Mouse (Mus musculus) left cerebral cortex, postnatal 36 days (tissue): ENCODE results near the gene Ecm1. TPM values are rescaled to one million over a fixed set of nuclear protein-coding genes. Genes with fewer than 3 reads are reported as not detected.
"Not testable (repeated sequence)": the region's sequence is repeated elsewhere in the genome, so short reads cannot be mapped to it uniquely, and the experiment has no call there.

Source experiments
- DNase-seq, 2 experiments: peaks; one replicate each; pipeline ENCODE4 v3.0.0; 2021 to 2022; ENCODE audit warnings: low spot score in 2 of 2, mixed read lengths in 1 of 2
- intact Hi-C: fragments of 180-260 bp; cut with DNase I; formaldehyde crosslinking; loops from one replicate; pipeline ENCODE4 v1.15.1; 2025
- microRNA-seq: library from miRNA; unstranded; fragments of <30 nt; microRNA quantifications from one replicate; pipeline ENCODE4 v1.2.0, GENCODE M21; 2022
- total RNA-seq, 2 experiments: library from RNA; stranded (reverse); gene quantifications; 2 replicates each; pipeline ENCODE4 v1.2.3; 2021

Ecm1 gene
- total RNA-seq, 2 experiments from 2014 or later, result 11.0 to 17.9 TPM

GRCm38 (mm10) chr3:95694808-95695703 lies 44.3 kb downstream of the Ecm1 start:
- DNase-seq, result no peak
- intact Hi-C loops, result no loop called here

GRCm38 (mm10) chr3:95693821-95694807 lies 45.3 kb downstream of the Ecm1 start:
- DNase-seq, result no peak
- intact Hi-C loops, result no loop called here

- DNase-seq, result no peak
- intact Hi-C loops, result no loop called here
Measured at GRCm38 (mm10) chr3:95692677-95693076, 46.7 kb downstream of the Ecm1 start.

GRCm38 (mm10) chr3:95690552-95690951 lies 48.8 kb downstream of the Ecm1 start:
- DNase-seq, intact Hi-C loops: not testable (repeated sequence)

GRCm38 (mm10) chr3:95689940-95690339 lies 49.4 kb downstream of the Ecm1 start:
- intact Hi-C loops, result no loop called here
- no peak for DNase-seq

- intact Hi-C loops, result no loop called here
- no peak for DNase-seq
Measured at GRCm38 (mm10) chr3:95689171-95689915, 50.0 kb downstream of the Ecm1 start.

- peak; percentile 37 to 39 for DNase-seq
- intact Hi-C loops, result no loop called here
Measured at GRCm38 (mm10) chr3:95687524-95688421, 51.6 kb downstream of the Ecm1 start, which contains the start of gene Adamtsl4. TSS of gene Adamtsl4 (minus strand) at chr3:95687917.

- intact Hi-C loops, result no loop called here
- DNase-seq, result no peak
Measured at GRCm38 (mm10) chr3:95687168-95687523, 52.2 kb downstream of the Ecm1 start.

GRCm38 (mm10) chr3:95686492-95687167 lies 52.7 kb downstream of the Ecm1 start:
- no peak for DNase-seq
- intact Hi-C loops, result no loop called here

GRCm38 (mm10) chr3:95685701-95686100 lies 53.7 kb downstream of the Ecm1 start:
- DNase-seq, result no peak
- intact Hi-C loops, result no loop called here

GRCm38 (mm10) chr3:95685301-95685700 lies 54.1 kb downstream of the Ecm1 start:
- DNase-seq, result no peak
- intact Hi-C loops, result no loop called here

- intact Hi-C loops, result no loop called here
- DNase-seq, result no peak
Measured at GRCm38 (mm10) chr3:95684846-95685245, 54.5 kb downstream of the Ecm1 start.

Small RNAs within 50 kb of the gene (microRNA-seq; reads per million reads assigned to microRNA genes)
- gene Mir7014, result 0.76 reads per million

Other genes starting within 250 kb of the Ecm1 start
- 1 to 10 TPM; 4.8 to 6.9 TPM for gene Ctsk, start 240.3 kb downstream of the Ecm1 start, total RNA-seq
- 10 to 100 TPM; 55.6 to 57.8 TPM for gene Ctss, start 212.8 kb downstream of the Ecm1 start, total RNA-seq
- gene Hormad1, start 179.9 kb downstream of the Ecm1 start, total RNA-seq, result not detected
- gene Golph3l, start 150.6 kb downstream of the Ecm1 start, total RNA-seq, result 10 to 100 TPM; 20.6 to 20.8 TPM
- gene Ensa, start 114.6 kb downstream of the Ecm1 start, total RNA-seq, result 100 to 1,000 TPM; 361 to 394 TPM
- 10 to 100 TPM; 49.9 to 56.5 TPM for gene Mcl1, start 80.8 kb downstream of the Ecm1 start, total RNA-seq
- 1 to 10 TPM; 4.2 to 4.9 TPM for gene Adamtsl4, start 51.7 kb downstream of the Ecm1 start, total RNA-seq
- 10 to 100 TPM; 33.9 to 44.6 TPM for gene Tars2, start 20.6 kb upstream of the Ecm1 start, total RNA-seq
- gene Rprd2, start 79.3 kb upstream of the Ecm1 start, total RNA-seq, result 10 to 100 TPM; 59.2 to 68.9 TPM
- gene Prpf3, start 116.3 kb upstream of the Ecm1 start, total RNA-seq, result 10 to 100 TPM; 23.8 to 40.3 TPM
- gene Mrps21, start 131.9 kb upstream of the Ecm1 start, total RNA-seq, result 100 to 1,000 TPM; 149 to 158 TPM
- 10 to 100 TPM; 18.6 to 26.6 TPM for gene Ciart, start 142.7 kb upstream of the Ecm1 start, total RNA-seq
- 1 to 10 TPM; 3.4 to 5.5 TPM for gene BC028528, start 152.4 kb upstream of the Ecm1 start, total RNA-seq
- gene Aph1a, start 154.4 kb upstream of the Ecm1 start, total RNA-seq, result 10 to 100 TPM; 61.8 to 75.2 TPM
- 10 to 100 TPM in 1 of 2 experiments, 1 to 10 TPM in 1; 8.8 to 10.6 TPM for gene Car14, start 165.1 kb upstream of the Ecm1 start, total RNA-seq
- 10 to 100 TPM; 87.9 to 91.2 TPM for gene Anp32e, start 189.7 kb upstream of the Ecm1 start, total RNA-seq